Comparison of ENCODE assay signal across 15 mouse cellular contexts in genomic region chr14:79409278-79409830, GRCm38 (mm10).
"Had no signal": no experiment of that assay in that cellular context is flagged by ENCODE, and none has a peak within 500 bp of the region (broad histone marks: within the 10 kb centered on the region; RNA-seq: fewer than 3 reads in every experiment).

No protein-coding gene starts in this region.

- H3K4me1 ChIP-seq: midbrain, embryonic 13.5 days; midbrain, embryonic 15.5 days; neural tube, embryonic 13.5 days; neural tube, embryonic 15.5 days had no signal

- ATAC-seq: midbrain, embryonic 13.5 days; midbrain, embryonic 15.5 days had no signal

- H3K4me2 ChIP-seq: lung, embryonic 14.5 days; midbrain, embryonic 13.5 days; midbrain, embryonic 15.5 days; neural tube, embryonic 13.5 days; neural tube, embryonic 15.5 days had no signal

- DNase-seq: lung, adult 18-20 months; lung, embryonic 14.5 days; lung, postnatal 10 days; lung, postnatal 4 days; right cerebral cortex, postnatal 14 days; thymus, adult 18-20 months; thymus, postnatal 14 days; thymus, postnatal 36 days had no signal

- H3K9ac ChIP-seq: liver, embryonic 14.5 days; lung, embryonic 14.5 days; midbrain, embryonic 13.5 days; midbrain, embryonic 15.5 days; neural tube, embryonic 13.5 days; neural tube, embryonic 15.5 days had no signal

- H3K27me3 ChIP-seq: midbrain, embryonic 13.5 days; midbrain, embryonic 15.5 days; neural tube, embryonic 13.5 days; neural tube, embryonic 15.5 days had no signal

- H3K9me3 ChIP-seq: midbrain, embryonic 10.5 days; midbrain, embryonic 13.5 days; midbrain, embryonic 15.5 days; neural tube, embryonic 13.5 days; neural tube, embryonic 15.5 days had no signal

- H3K27ac ChIP-seq: liver, embryonic 14.5 days; midbrain, embryonic 10.5 days; midbrain, embryonic 13.5 days; midbrain, embryonic 15.5 days; neural tube, embryonic 13.5 days; neural tube, embryonic 15.5 days had no signal

- H3K4me3 ChIP-seq: midbrain, embryonic 10.5 days; midbrain, embryonic 13.5 days; midbrain, embryonic 15.5 days; myocyte; neural tube, embryonic 13.5 days; neural tube, embryonic 15.5 days had no signal
